Mouse (Mus musculus) liver, embryonic 12.5 days (tissue): ENCODE data around the gene Hpcal1. TPM values are rescaled to one million over a fixed set of nuclear protein-coding genes. Genes with fewer than 3 reads are reported as not detected.

ENCODE experiments used
- ATAC-seq: fragments of 200-750 bp; cut with Nextera tagmentation; 2 replicates; pipeline ENCODE4 v1.8.0; 2017; ENCODE audit warnings: moderate number of reproducible peaks, mild to moderate bottlenecking, moderate library complexity
- H3K27ac ChIP-seq: fragments of 300-500 bp; sonication (generic); 2 replicates; pipeline ENCODE4 v1.5.1; 2016; ENCODE audit warnings: mild to moderate bottlenecking
- H3K27me3 ChIP-seq: fragments of 300-500 bp; sonication (generic); replicated peaks from 2 replicates; pipeline ENCODE4 v1.6.1; 2016; ENCODE audit warnings: mild to moderate bottlenecking, moderate library complexity
- H3K36me3 ChIP-seq: fragments of 300-500 bp; sonication (generic); 2 replicates; pipeline ENCODE4 v1.6.1; 2016; ENCODE audit warnings: mild to moderate bottlenecking, moderate library complexity
- H3K4me1 ChIP-seq: fragments of 300-500 bp; sonication (generic); 2 replicates; pipeline ENCODE4 v1.6.1; 2016
- H3K4me2 ChIP-seq: fragments of 300-500 bp; sonication (generic); 2 replicates; pipeline ENCODE4 v1.6.1; 2016; ENCODE audit warnings: mild to moderate bottlenecking, moderate library complexity
- H3K4me3 ChIP-seq: fragments of 300-500 bp; sonication (generic); 2 replicates; pipeline ENCODE4 v1.5.1; 2016; ENCODE audit warnings: mild to moderate bottlenecking, moderate library complexity
- H3K9ac ChIP-seq: fragments of 300-500 bp; sonication (generic); 2 replicates; pipeline ENCODE4 v1.6.1; 2016; ENCODE audit warnings: mild to moderate bottlenecking, moderate library complexity
- H3K9me3 ChIP-seq: fragments of 300-500 bp; sonication (generic); replicated peaks from 2 replicates; pipeline ENCODE4 v1.6.1; 2016; ENCODE audit warnings: mild to moderate bottlenecking, moderate library complexity
- WGBS: fragments of 180-500 bp; shearing (Covaris S2); methylation state at CpG from one replicate; pipeline ENCODE4 v1.1.7; 2016; ENCODE audit not compliant: insufficient replicate concordance; 5-methylcytosine and 5-hydroxymethylcytosine counted together
- polyA plus RNA-seq: library from polyadenylated mRNA; unstranded; fragments of >200 nt; fragmentation: Nextera tagmentation; extraction: Ambion mirVana; gene quantifications from 2 replicates; pipeline ENCODE4 v1.2.1, GENCODE M21; 2016

The Hpcal1 gene
- polyA plus RNA-seq, 1 experiment from 2014 or later: 17.6 TPM

GRCm38 (mm10) chr12:17663991-17664635, 26.5 kb upstream of the Hpcal1 start:
- Histone ChIP-seq H3K9me3 (no peaks in the 10 kb centered on the region), H3K27me3 (no peaks in the 10 kb centered on the region), H3K4me3 (no peak overlapping the region), H3K36me3 (no peaks in the 10 kb centered on the region), H3K9ac (no peak overlapping the region), H3K4me1 (no peaks in the 10 kb centered on the region), H3K4me2 (no peak overlapping the region), H3K27ac (no peak overlapping the region)
- ATAC-seq: no peak
- WGBS: 60% methylated on average over 9 of the region's 9 CpGs

- Histone ChIP-seq H3K9me3 (no peaks in the 10 kb centered on the region), H3K4me3 (no peak overlapping the region), H3K27ac (no peak overlapping the region), H3K4me2 (no peak overlapping the region), H3K4me1 (no peaks in the 10 kb centered on the region), H3K27me3 (no peaks in the 10 kb centered on the region), H3K9ac (no peak overlapping the region), H3K36me3 (no peaks in the 10 kb centered on the region)
- WGBS: 40% methylated on average over 7 of the region's 7 CpGs
- ATAC-seq: no peak
Observed at GRCm38 (mm10) chr12:17665906-17666326, 24.7 kb upstream of the Hpcal1 start.

- no peaks in the 10 kb centered on the region for H3K9me3 ChIP-seq
- H3K27ac ChIP-seq: no peak overlapping the region
- 59% methylated on average over 2 of the region's 2 CpGs for WGBS
- no peaks in the 10 kb centered on the region for H3K36me3 ChIP-seq
- ATAC-seq: no peak
- H3K4me2 ChIP-seq: no peak overlapping the region
- H3K4me1 ChIP-seq: no peaks in the 10 kb centered on the region
- no peak overlapping the region for H3K9ac ChIP-seq
- no peaks in the 10 kb centered on the region for H3K27me3 ChIP-seq
- H3K4me3 ChIP-seq: no peak overlapping the region
Observed at GRCm38 (mm10) chr12:17666616-17667015, 24.0 kb upstream of the Hpcal1 start.

- Histone ChIP-seq H3K27me3 (no peaks in the 10 kb centered on the region), H3K9ac (no peak overlapping the region), H3K4me2 (no peak overlapping the region), H3K4me3 (no peak overlapping the region), H3K9me3 (no peaks in the 10 kb centered on the region), H3K27ac (no peak overlapping the region), H3K36me3 (no peaks in the 10 kb centered on the region), H3K4me1 (no peaks in the 10 kb centered on the region)
- 49% methylated on average over 7 of the region's 7 CpGs for WGBS
- ATAC-seq: no peak
Observed at GRCm38 (mm10) chr12:17673729-17674128, 16.9 kb upstream of the Hpcal1 start.

GRCm38 (mm10) chr12:17674182-17674812, 16.4 kb upstream of the Hpcal1 start:
- WGBS: 40% methylated on average over 6 of the region's 6 CpGs
- no peaks in the 10 kb centered on the region for H3K4me1 ChIP-seq

GRCm38 (mm10) chr12:17677743-17678142, 12.9 kb upstream of the Hpcal1 start:
- Histone ChIP-seq H3K27ac (no peak overlapping the region), H3K4me2 (no peak overlapping the region), H3K27me3 (no peaks in the 10 kb centered on the region), H3K9me3 (no peaks in the 10 kb centered on the region), H3K36me3 (no peaks in the 10 kb centered on the region), H3K4me3 (no peak overlapping the region), H3K9ac (no peak overlapping the region), H3K4me1 (no peaks in the 10 kb centered on the region)
- no peak for ATAC-seq
- WGBS: 64% methylated on average over 2 of the region's 2 CpGs

More at GRCm38 (mm10) chr12:17674182-17674812, 16.4 kb upstream of the Hpcal1 start:
- no peak overlapping the region for H3K27ac ChIP-seq
- H3K9me3 ChIP-seq: no peaks in the 10 kb centered on the region
- no peaks in the 10 kb centered on the region for H3K27me3 ChIP-seq
- H3K9ac ChIP-seq: no peak overlapping the region
- H3K4me2 ChIP-seq: no peak overlapping the region
- ATAC-seq: no peak
- no peaks in the 10 kb centered on the region for H3K36me3 ChIP-seq
- H3K4me3 ChIP-seq: no peak overlapping the region

GRCm38 (mm10) chr12:17679571-17679970, 11.1 kb upstream of the Hpcal1 start:
- 61% methylated on average over 4 of the region's 4 CpGs for WGBS
- ATAC-seq: no peak
- H3K9me3 ChIP-seq: no peaks in the 10 kb centered on the region

GRCm38 (mm10) chr12:17682161-17682560, 8.5 kb upstream of the Hpcal1 start:
- H3K9ac ChIP-seq: no peak overlapping the region
- H3K4me1 ChIP-seq: no peaks in the 10 kb centered on the region
- H3K4me2 ChIP-seq: no peak overlapping the region
- H3K27ac ChIP-seq: no peak overlapping the region
- WGBS: 56% methylated on average over 2 of the region's 2 CpGs
- H3K27me3 ChIP-seq: no peaks in the 10 kb centered on the region
- no peak for ATAC-seq
- no peaks in the 10 kb centered on the region for H3K36me3 ChIP-seq
- H3K9me3 ChIP-seq: no peaks in the 10 kb centered on the region
- no peak overlapping the region for H3K4me3 ChIP-seq

More at GRCm38 (mm10) chr12:17679571-17679970, 11.1 kb upstream of the Hpcal1 start:
- no peaks in the 10 kb centered on the region for H3K27me3 ChIP-seq
- no peak overlapping the region for H3K9ac ChIP-seq
- H3K36me3 ChIP-seq: no peaks in the 10 kb centered on the region
- no peaks in the 10 kb centered on the region for H3K4me1 ChIP-seq
- H3K4me3 ChIP-seq: no peak overlapping the region
- no peak overlapping the region for H3K27ac ChIP-seq
- H3K4me2 ChIP-seq: no peak overlapping the region

- Histone ChIP-seq H3K4me2 (no peak overlapping the region), H3K36me3 (no peaks in the 10 kb centered on the region), H3K4me3 (no peak overlapping the region), H3K27ac (no peak overlapping the region), H3K9me3 (no peaks in the 10 kb centered on the region), H3K27me3 (no peaks in the 10 kb centered on the region), H3K9ac (no peak overlapping the region), H3K4me1 (peaks cover 1% of the 10 kb centered on the region; the same call in 1 of the 2 replicates)
- no peak for ATAC-seq
- WGBS: 79% methylated on average over 1 of the region's 1 CpGs
Observed at GRCm38 (mm10) chr12:17684315-17684714, 6.3 kb upstream of the Hpcal1 start.

GRCm38 (mm10) chr12:17686116-17686515, 4.5 kb upstream of the Hpcal1 start:
- WGBS: 58% methylated on average over 2 of the region's 2 CpGs
- Histone ChIP-seq H3K36me3 (no peaks in the 10 kb centered on the region), H3K27me3 (peaks cover 3% of the 10 kb centered on the region), H3K27ac (no peak overlapping the region), H3K9ac (no peak overlapping the region), H3K4me2 (no peak overlapping the region), H3K9me3 (no peaks in the 10 kb centered on the region), H3K4me3 (no peak overlapping the region), H3K4me1 (peaks cover 18% of the 10 kb centered on the region)
- no peak for ATAC-seq

- 86% methylated on average over 3 of the region's 3 CpGs for WGBS
- no peak overlapping the region for H3K4me2 ChIP-seq
- no peaks in the 10 kb centered on the region for H3K36me3 ChIP-seq
- H3K27me3 ChIP-seq: peaks cover 19% of the 10 kb centered on the region
- no peak for ATAC-seq
- no peak overlapping the region for H3K4me3 ChIP-seq
- H3K27ac ChIP-seq: no peak overlapping the region
- H3K4me1 ChIP-seq: peaks cover 44% of the 10 kb centered on the region
- H3K9ac ChIP-seq: no peak overlapping the region
- H3K9me3 ChIP-seq: no peaks in the 10 kb centered on the region
Observed at GRCm38 (mm10) chr12:17688913-17689312, 1.7 kb upstream of the Hpcal1 start.

- Histone ChIP-seq H3K27ac (no peak overlapping the region), H3K4me2 (peak overlapping the region; percentile 98), H3K4me1 (peaks cover 55% of the 10 kb centered on the region), H3K4me3 (peak overlapping the region; percentile 74), H3K27me3 (peaks cover 19% of the 10 kb centered on the region), H3K9me3 (no peaks in the 10 kb centered on the region), H3K9ac (peak overlapping the region; percentile 72), H3K36me3 (no peaks in the 10 kb centered on the region)
- 7% methylated on average over 20 of the region's 20 CpGs for WGBS
- ATAC-seq: peak; percentile 89
Observed at GRCm38 (mm10) chr12:17689931-17690563, 609 bp upstream of the Hpcal1 start.
